Mouse (Mus musculus): ENCODE results near the gene Rhou. TPM values are rescaled to one million over a fixed set of nuclear protein-coding genes. Genes with fewer than 3 reads are reported as not detected.

Gene Rhou
- total RNA-seq, 2 experiments from 2014 or later: 6.9 to 8.0 TPM

DNA sequence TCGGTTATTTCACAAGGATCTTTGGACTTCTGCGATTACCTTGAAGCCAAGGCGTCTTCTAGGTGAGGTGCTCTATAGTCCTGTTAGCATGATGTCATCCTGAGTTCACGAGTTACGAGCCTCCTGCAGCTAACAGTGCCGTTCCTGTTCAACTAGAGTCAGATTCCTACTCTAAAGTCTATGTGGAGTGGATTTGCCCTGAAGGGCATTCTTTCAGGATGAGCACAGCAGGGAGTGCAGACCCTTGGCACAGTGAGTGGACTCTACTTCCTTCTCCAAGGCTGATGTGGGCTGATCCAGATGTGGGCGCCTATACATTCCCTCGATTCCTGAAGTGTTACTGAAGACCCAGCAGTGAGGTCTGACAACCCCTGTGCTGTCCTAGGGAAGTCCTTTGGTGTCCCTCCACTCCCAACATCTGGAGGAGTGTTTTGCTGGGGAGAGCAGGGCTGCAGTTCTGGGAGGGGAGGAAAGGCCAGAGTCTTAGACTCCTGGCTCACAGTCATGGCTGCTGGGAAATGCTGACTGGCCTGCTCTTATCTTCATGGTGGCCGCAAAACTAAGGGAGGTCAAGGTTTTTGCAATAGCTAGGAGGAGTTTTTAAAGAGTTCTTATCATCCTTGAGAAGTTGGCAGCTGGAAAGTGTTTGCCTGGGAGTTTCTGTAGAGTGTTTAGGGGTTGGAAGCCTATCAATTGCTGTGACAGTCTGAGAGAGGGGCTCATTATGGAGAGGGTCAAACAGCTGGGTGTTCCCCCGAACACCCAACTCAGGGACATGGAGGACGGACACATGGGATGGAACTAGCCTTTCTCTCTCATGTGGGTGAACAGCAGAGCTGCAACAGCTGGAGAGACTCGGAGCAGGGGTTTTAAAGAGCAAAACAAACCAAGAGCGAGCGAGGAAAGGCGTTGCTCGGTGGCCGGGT, 5.2 kb upstream of the Rhou start:
- no peak for DNase-seq (ENCODE audit: low spot score in 2 of 2)

DNA sequence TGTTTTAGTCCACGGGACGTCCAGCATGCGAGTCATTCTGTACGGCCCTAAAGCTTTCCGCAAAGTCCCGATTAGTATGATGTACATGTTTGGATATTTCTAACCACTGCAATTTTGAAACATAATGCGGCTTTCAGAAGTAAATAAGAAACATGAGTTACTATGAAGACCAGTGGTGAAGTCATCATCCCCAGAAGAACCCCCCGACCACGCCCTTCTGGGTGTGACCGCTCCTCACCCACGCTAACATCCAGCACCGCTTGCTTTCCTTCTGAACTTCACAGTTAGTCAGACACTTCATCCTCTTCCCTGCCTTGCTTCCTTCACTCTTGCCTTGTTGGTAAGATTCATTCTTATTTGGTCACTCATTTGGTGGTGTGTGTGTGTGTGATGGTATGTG, 4.2 kb upstream of the Rhou start:
- DNase-seq (ENCODE audit: low spot score in 2 of 2): no peak

DNA sequence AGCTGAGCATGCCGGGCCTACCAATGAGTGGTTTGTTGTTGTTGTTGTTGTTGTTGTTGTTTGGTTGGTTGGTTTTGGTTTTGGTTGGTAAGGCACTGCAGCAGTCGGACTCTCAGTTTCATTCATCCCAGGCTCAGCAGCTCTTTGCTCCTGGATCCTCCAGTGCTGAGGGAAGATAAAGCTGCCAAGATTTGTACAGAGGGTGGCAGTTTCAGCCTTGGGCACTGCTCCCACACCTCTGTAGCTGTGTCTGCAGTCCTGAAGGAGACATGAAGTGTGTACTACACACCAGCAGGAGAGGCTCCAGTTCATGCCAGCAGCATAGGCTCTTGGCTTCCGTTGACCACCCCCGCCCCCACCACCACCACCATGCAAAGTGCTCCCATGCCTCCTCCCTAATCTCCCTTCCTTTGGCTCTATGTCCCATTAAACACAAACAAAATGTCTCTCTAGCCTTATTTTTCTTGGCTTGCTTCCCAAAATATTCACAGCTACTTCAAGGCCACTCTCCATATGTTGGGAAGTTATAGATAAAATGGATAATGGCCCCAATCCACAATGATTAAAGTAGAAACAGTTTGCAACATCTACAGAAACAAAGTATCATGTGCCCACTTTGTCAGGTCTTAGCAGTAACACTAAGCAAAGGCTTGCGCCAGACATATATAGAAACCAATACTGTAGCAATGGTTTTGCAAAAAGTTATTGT, 2.2 kb upstream of the Rhou start:
- no peak for DNase-seq (ENCODE audit: low spot score in 2 of 2)

DNA sequence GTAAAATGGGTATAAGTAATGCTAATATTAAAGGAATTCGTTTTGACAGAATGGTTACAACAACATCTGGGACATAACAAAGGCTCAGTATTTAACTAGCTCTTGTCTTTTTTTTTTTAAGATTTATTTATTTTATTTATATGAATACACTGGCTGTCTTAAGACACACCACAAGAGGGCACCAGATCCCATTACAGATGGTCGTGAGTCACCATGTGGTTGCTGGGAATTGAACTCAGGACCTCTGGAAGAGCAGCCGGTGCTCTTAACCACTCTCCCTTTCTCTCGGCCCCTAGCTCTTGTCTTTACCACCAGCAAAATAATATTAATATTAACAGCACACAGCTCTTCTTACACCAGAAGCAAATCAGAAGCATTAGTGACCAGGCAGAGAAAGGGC, 1.1 kb upstream of the Rhou start:
- no peak for DNase-seq (ENCODE audit: low spot score in 2 of 2)

DNA sequence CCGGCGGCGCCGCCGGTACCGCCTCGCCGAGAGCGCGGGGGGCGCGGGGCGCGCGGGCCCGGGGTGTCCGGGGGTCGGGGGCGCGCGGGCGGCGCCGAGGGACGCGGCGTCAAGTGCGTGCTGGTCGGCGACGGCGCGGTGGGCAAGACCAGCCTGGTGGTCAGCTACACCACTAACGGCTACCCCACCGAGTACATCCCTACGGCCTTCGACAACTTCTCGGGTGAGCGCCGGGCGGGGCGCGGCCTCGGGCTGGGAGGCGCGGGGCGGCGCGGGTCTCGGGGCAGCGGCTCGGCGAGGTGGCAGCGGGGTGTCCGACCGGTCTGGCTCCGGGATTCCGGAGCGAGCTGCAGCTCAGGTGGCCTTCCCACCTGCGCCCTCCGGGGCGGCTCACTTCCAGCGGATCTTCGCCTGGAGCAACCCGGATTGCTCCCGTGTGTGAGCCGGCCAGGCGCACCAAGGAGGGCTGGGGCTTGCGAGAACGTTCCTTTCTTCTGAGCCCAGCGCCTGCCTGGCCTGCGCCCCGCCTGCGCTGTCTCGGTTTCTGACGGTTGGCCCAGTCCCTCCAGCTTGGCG, 353 bp downstream of the Rhou start:
- DNase-seq (ENCODE audit: low spot score in 2 of 2): peak; percentile 38 to 67

DNA sequence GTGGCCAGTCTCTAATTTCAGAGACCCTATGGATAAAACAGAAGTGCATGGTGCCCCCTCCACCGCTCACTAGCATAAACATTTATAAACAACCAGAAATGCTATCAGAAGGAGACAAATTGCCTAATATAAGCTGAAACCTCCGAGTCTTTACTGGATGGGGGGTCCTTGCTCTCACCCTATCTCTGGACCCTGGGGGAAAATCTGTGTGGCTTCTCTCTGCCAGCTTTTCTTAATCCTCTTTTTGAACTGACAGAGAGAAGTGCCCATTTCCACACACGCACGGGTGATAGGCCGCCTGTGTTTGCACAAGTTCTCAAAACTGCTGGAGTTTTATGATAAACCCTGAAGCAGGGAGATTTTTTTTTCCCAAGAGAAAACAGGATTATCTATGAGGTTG, 1.0 kb downstream of the Rhou start:
- no peak for DNase-seq (ENCODE audit: low spot score in 2 of 2)

DNA sequence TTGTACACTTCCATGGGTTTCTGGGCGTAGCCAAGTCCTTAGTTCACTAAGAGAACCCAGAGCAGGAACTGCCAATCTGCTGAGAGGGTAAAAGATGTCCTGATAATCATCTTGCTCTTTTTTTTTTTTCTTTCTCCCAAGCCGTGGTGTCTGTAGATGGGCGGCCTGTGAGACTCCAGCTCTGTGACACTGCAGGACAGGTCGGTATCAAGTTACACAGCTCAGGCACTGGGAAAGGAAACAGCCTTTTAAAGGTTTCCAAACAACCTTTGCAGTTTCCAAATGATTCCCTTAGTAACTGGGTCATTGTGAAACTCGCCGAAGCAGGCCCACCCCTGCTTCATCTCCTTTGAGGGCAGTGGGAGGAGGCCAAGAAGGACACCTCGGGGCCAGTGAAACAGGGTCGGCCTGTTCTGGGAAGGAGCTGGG, 1.6 kb downstream of the Rhou start:
- DNase-seq (ENCODE audit: low spot score in 2 of 2): no peak

DNA sequence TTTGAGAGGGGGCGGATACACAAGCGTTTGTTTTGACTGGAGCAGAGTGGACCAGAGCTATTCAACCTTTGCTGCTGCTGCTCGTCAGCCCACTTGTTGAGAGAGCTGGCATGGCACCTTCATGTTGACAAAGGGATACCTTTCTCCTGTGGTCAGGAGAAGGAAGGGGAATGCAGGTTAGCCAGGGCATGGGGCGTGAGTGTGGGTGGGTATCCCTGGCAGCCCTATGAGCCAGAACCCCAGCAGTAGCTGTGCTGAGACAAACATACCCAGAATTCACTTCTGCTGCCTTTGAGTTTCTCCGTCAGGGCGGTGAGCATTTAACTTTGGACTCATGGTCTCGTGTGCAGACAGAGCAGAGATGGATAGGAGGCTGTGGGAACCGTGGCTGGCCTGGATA, 4.1 kb downstream of the Rhou start:
- no peak for DNase-seq (ENCODE audit: low spot score in 2 of 2)

DNA sequence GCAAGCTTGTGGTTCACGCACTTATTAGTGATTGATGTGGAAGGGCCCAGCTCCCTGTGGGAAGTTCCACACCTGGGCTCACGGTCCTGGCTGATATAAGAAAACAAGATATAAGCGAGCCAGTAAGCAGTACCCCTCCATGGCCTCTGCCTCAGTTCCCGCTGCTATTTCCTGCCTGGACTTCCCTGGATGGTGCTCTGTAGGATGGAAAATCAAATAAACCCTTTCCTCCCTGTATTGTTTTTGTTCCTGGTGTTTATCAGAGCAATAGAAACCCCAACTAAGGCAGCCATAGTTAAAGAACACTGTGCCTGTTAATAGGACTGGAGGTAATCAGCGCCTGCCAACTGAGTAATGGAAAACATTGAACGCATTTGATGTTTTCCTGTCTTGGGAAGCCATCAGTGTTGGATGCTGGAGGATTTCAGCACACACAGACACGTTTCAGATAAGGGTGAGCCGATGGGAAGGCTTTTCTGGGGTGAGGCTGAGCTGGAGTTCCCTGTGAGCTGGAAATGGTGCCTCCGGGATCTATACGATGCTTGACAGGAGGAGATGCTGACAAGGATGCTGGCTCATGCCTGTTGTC, 5.8 kb downstream of the Rhou start:
- no peak for DNase-seq (ENCODE audit: low spot score in 2 of 2)

DNA sequence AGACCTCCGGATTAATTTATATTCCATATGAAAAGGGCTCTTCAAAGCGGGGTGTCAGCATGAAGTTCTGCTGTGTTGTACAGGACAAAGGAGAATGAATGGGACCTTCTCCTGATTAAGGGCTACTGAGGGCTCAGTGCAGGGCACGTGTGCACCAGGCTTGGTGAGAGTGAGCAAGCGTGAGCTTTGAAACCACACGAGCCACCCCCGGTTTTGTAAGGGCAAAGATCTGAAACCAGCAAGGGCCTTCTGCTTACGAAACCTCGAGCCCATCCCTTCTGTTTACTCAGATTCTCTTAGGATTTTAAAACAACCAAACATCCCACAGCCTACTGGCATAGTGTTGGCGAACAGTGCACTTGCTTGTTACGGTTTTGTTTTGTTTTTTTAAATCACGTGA, 7.8 kb downstream of the Rhou start:
- no peak for DNase-seq (ENCODE audit: low spot score in 2 of 2)

DNA sequence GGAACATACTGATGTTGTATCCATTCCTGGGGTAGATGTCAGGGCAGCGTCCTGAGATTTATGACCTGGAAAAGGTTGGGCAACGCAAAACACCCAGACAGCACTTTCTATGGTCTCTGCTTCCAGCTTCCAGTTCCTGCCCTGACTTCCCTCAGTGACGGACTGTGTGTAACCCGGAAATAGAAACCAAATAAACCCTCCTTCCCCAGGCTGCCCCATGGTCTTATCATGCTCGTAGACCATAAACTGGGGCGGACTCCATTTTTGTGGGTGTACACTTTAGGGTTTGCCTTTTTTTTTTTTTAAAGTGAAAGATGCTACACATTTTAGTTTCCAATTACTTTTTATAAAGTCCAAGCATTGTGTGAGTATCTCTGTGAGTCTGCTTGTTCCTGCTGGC, 11.9 kb downstream of the Rhou start:
- DNase-seq (ENCODE audit: low spot score in 2 of 2): no peak

DNA sequence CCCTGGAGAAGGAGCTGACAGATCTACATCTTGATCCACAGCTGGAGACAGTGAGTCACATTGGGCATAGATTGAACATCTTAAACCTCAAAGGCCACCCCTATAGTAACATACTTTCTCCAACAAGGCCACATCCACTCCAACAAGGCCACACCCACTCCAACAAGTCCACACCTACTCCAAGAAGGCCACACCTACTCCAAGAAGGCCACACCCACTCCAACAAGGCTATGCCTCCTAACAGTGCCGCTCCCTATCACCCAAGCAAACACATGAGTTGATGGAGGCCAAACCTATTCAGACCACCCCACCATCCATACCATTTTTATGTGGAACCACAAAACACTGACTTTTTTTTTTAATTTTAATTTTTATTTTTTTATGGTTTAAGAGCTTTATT, 13.1 kb downstream of the Rhou start:
- DNase-seq (ENCODE audit: low spot score in 2 of 2): no peak

DNA sequence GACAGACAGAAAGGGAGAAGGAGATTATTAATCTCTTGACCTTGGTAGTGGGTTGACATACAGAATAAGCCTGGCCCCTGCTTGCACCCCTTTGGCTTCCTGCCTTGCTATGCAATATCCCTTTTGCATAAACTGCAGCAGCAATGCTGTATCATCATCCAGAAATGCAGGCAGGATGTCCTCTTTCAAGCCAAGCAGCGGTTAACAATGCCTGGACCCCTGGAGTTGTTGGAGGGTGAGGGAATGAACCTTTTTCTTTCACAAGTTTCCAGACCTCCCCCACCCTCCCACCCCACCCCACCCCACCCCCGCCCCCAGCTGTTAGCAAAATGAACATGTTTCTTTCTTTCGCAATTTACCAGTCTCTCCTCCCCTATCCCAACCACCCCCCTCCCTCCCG, 15.0 kb downstream of the Rhou start:
- DNase-seq (ENCODE audit: low spot score in 2 of 2): no peak

DNA sequence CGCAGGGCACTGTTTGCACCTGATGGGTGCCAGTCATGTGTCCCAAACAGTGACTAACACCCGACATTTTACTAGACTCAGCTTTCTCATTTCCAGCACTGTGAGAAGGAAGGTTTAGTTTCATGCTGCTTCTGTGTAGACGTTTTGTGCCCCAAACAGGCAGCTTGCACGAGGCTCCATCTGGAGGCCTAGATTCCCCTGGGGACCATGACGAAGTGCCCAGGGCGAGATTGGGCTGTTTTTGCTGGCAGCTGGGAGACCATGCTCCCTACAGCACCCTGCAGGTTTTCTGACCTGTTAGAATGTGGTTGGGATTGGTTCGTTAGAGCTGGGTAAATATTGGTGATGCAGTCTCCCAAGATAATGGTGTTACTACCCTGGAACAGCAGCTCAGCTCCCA, 17.0 kb downstream of the Rhou start:
- no peak for DNase-seq (ENCODE audit: low spot score in 2 of 2)

DNA sequence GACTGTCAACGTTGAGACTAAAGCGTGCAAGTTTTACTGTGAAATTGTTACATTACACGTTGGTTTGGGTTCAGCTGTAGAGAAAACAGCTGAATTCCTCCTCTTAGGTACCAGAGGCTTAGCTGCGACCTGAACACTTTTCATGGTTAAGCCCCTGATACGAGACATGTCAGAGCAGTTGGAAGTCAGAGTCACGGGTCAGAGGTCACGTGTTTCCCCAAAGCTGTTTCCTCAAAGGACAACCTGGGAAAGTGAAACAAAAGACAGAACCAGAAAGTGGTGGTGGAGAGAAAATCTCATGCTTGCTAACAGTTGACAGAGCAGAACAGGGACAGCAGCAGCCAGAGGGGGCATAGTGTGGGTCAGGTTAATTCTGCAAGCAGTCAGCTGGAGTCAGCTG, 17.7 kb downstream of the Rhou start:
- DNase-seq (ENCODE audit: low spot score in 2 of 2): no peak

DNA sequence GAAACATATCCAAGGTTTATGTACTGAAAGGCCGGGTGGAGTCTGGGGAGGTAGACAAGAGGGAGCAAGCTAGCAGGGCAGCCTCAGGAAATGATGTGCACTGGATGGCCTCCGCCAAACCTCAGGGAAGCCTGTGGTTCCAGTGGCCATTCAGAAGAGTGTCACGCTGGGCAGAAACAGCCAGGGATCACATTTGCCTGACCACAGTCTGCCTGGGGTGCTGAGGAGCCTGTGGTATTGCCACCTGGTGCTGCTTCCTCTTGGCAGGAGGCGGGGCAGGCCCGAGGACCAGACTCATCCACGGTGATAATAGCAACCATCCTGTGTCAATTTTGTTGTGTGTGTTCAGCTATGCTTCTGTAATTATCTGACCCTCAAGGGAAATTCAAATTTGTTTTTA, 18.9 kb downstream of the Rhou start:
- DNase-seq (ENCODE audit: low spot score in 2 of 2): no peak

DNA sequence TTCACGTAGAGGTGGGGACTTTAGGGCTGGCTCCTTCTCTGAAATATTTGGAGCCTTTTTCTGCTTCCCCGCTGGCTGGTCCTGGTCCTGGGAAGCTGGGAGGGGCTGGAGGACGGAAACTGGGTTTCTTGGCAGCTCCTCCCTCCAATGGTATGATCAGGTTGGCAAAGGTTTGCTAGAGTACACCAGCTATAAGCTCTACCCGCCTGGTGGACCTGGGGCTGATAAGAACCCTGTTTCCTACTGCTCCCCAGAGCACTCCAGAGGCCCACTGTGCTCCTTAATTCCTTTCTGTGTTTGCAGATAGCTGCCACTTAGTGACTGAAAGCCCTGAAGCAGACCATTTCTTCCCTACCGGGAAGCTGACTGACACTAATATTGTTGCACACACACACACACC, 21.9 kb downstream of the Rhou start:
- no peak for DNase-seq (ENCODE audit: low spot score in 2 of 2)

DNA sequence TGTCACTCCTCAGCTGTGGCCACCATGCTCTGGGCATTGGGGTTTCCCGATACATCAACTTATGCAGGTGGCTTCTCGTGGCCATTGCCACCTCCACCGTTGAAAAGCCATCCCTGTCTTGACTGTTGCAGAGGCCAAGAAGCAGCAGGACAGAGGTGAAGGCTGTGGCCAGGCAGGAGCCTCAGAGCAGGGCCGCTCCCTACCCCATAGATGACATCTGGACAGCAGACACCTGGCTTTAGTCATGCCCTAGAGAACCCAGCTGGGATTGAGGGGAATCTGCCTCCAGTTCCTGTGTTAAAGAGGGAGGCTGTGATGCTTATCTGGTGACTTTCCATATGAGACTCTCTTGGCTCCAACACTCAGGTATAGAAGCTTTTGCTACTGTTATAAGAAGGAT, 24.7 kb downstream of the Rhou start:
- DNase-seq (ENCODE audit: low spot score in 2 of 2): no peak

DNA sequence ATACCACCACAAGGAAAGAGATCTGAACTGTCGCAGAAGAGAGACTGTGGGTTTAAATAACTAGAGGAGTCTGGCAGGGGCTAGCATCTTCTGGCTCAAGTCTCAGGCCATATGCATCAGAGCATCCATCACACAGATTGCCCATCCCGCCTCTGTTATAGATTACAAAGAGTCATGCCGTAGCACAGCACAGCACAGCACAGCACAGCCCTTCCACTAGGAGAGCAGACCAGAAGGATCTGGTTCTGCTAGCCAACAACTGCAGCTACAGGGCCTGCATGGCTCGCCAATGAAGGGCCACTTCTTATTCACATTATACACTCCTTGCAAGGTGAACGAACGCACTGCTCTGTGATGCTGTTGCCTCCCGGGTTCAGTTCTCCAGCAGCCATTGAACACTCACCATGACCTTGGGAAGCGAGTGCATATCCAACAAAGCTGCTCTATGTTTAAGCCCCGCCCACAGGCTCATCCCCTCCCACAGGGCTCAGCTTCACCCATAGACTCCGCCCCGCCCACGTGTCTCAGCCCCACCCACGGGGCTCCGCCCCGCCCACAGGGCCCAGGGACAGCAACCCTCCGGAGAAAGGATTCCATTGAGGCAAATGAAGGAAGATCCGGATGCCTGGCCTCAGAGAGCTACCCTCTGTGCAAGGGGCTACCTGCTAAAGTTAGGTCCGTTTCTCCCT, 28.5 kb downstream of the Rhou start:
- DNase-seq (ENCODE audit: low spot score in 2 of 2): peak; percentile 21 to 33

DNA sequence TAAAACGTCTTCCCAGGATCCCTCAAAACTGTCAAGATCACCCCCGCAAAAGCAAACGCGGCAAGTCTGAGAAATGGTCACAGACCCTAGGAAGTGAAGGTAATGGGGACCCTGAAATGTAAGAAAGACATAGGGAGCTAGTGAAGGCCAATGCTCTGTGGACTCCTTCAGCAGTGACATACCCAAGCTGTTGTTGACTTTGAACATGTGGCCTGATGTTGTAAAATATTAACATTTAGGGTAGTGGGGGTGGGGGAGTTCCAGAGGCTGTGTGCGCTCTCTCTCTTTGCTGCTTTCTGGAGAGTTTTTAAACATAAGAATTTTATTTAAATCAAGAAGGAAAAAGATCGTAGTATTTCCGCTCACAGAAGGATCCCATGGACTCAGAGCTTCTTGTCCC, 29.6 kb downstream of the Rhou start:
- no peak for DNase-seq (ENCODE audit: low spot score in 2 of 2)

DNA sequence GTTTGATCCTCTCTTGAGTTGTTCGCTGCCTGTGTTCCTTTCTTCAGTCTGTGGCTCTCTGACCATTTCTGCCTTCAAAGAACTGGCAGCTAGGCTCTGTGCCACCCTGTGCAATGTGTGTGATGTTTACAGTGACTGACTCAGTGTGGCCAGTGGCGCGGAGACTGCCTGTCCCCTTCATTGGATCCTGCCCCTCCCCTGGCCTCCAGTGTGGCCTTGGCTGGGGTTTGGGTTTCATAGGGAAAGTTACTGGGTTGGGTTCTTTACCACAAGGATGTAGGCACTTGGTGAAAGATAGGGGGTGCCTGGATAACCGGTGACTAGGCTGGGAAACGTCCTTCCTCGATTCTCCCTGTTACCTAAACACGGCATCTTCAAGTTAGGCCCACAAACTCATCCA, 31.1 kb downstream of the Rhou start:
- DNase-seq (ENCODE audit: low spot score in 2 of 2): no peak

Data from gastrocnemius, postnatal 4 days (tissue).